Mouse (Mus musculus) thymus, adult 2 months (tissue): ENCODE measurements around the gene Vps35l. TPM values are rescaled to one million over a fixed set of nuclear protein-coding genes. Genes with fewer than 3 reads are reported as not detected.

Experiments used
- DNase-seq: peaks from one replicate; pipeline ENCODE4 v3.0.0; 2021
- H3K27ac ChIP-seq: fragments of 200-500 bp; 2 replicates; pipeline ENCODE4 v1.5.1; 2012; ENCODE audit warnings: low read length, control low read depth; ENCODE audit not compliant: control insufficient read depth, insufficient read depth
- H3K27me3 ChIP-seq: fragments of 200-500 bp; 2 replicates; pipeline ENCODE4 v1.6.1; 2012; ENCODE audit warnings: mild to moderate bottlenecking, low read length, moderate library complexity, mixed read lengths; ENCODE audit not compliant: control insufficient read depth, insufficient read depth
- H3K36me3 ChIP-seq: fragments of 200-500 bp; 2 replicates; pipeline ENCODE4 v1.6.1; 2012; ENCODE audit warnings: mild to moderate bottlenecking, low read length, moderate library complexity; ENCODE audit not compliant: control insufficient read depth, insufficient read depth
- H3K4me1 ChIP-seq: fragments of 200-500 bp; replicated peaks from 2 replicates; pipeline ENCODE4 v1.6.1; 2012; ENCODE audit warnings: low read length; ENCODE audit not compliant: control insufficient read depth, insufficient read depth
- H3K4me3 ChIP-seq: fragments of 200-500 bp; 2 replicates; pipeline ENCODE4 v1.5.1; 2012; ENCODE audit warnings: mild to moderate bottlenecking, low read length, control low read depth, moderate library complexity; ENCODE audit not compliant: control insufficient read depth, insufficient read depth
- CTCF ChIP-seq: fragments of 200-500 bp; IDR thresholded peaks from 2 replicates; pipeline ENCODE4 v1.5.1; 2012; ENCODE audit warnings: mild to moderate bottlenecking, control low read depth, low read length, moderate library complexity, borderline replicate concordance; ENCODE audit not compliant: control insufficient read depth, poor library complexity, insufficient read depth; ENCODE audit errors: extremely low read depth
- POLR2A ChIP-seq: fragments of 200-500 bp; IDR thresholded peaks from 2 replicates; pipeline ENCODE4 v1.6.1; 2012; ENCODE audit warnings: mild to moderate bottlenecking, low read length, control low read depth, moderate library complexity; ENCODE audit not compliant: control insufficient read depth, poor library complexity, insufficient read depth; ENCODE audit errors: extremely low read depth
- WGBS: fragments of 180-500 bp; shearing (Covaris S2); methylation state at CpG from one replicate; pipeline ENCODE4 v1.1.7; 2018; 5-methylcytosine and 5-hydroxymethylcytosine counted together
- polyA plus RNA-seq: library from polyadenylated mRNA; depleted of rRNA; stranded (reverse); fragments of >200 nt; gene quantifications from 2 replicates; pipeline ENCODE4 v1.2.3, GENCODE M21; 2012

The Vps35l gene
- polyA plus RNA-seq, 1 experiment: 56.2 TPM

DNA sequence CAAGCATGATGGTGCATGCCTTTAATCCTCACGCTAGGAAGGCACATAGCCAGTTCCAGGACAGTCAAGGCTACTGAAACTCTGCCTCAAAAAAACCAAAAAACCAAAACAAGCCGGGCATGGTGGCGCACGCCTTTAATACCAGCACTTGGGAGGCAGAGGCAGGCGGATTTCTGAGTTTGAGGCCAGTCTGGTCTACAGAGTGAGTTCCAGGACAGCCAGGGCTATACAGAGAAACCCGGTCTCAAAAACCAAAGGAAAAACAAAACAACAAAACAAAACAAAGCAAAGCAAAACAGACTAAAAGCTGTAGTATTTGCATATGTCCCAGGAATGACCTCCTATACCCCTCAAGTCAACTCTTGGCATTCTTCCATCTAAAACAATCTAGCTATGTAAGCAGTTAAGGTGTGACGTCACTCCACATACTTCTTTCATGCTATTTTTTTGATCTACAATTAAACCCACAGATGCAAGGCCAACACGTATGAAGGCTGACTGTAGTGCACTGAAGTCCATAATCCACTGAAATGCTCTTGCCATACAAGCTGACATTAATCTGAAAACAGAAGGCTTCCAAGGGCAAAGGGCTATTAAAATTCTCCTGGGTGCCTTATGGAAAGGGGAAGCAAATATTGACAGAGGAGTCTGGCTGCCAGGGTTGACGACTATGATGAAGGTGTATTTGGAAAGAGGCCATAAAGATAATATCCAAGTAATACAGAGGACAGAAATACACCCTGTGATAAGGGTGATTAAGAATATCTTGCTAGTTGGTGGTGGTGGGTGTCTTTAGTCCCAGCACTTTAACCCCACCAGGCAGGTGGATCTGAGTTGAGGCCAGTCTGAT, 35.8 kb upstream of the Vps35l start:
- H3K4me1 ChIP-seq: peaks cover 7% of the 10 kb centered on the region; the same call in 1 of the 2 replicates
- no peak overlapping the region for H3K27ac ChIP-seq
- WGBS: 82% methylated on average over 9 of the region's 9 CpGs
- H3K27me3 ChIP-seq: no peaks in the 10 kb centered on the region
- TF ChIP-seq CTCF (no peak), POLR2A (no peak)
- no peaks in the 10 kb centered on the region for H3K36me3 ChIP-seq
- DNase-seq: no peak
- no peak overlapping the region for H3K4me3 ChIP-seq

DNA sequence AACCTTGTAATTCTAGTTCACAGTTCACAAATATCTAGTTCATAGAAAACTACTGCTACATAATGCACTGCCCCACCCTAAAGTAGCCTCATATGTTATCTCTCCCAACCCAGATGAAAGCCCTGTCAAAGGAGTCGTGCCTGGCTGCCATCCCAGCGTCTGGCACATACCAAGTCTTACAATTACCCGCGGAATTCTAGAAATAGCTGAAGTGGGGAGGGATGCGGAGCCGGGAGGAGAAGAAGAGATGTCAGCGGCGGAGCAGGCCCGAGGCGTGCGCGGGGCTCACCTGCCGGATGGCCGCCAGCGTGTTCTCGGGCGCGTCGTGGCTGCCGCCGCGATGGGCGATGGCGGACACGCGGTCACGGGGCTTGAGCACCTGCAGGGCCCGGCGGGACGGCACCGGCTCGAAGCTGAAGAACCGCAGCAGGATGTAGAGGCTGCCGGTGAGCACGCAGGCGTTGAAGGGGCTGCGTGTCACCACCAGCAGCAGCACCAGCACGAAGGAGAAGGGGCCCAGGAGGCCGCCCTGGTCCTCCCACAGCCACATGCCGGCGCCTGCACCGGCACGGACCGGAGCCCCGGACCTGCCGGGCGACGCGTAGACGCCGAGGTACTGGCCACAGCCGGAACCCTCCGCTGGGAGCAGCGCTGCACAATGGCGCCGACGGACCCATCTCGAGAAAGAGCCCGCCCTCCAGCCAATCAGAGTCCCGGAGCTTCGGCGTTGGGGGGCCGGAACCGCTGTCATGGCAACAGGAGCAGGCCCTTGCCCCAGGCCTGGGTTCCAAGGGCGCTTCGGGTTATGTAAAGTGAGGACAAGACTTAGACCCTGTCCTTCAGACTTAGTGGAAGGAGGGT, 34.7 kb upstream of the Vps35l start, which contains the start of gene Gde1:
Gene Gde1 (minus strand): TSS at position 678 of the 861 bp plus-strand sequence.
- Histone ChIP-seq H3K27me3 (no peaks in the 10 kb centered on the region), H3K4me1 (peaks cover 7% of the 10 kb centered on the region; the same call in 1 of the 2 replicates), H3K27ac (no peak within 1 kb of the TSS), H3K4me3 (peak within 1 kb of the TSS; percentile 80), H3K36me3 (no peaks in the 10 kb centered on the region)
- DNase-seq: peak; percentile 93
- TF ChIP-seq CTCF (0 out of 2 replicates have a peak, but pooled peaks have one; percentile 36), POLR2A (0 out of 2 replicates have a peak, but pooled peaks have one; percentile 18)
- WGBS: under 1% methylated on average over 66 of the region's 66 CpGs

DNA sequence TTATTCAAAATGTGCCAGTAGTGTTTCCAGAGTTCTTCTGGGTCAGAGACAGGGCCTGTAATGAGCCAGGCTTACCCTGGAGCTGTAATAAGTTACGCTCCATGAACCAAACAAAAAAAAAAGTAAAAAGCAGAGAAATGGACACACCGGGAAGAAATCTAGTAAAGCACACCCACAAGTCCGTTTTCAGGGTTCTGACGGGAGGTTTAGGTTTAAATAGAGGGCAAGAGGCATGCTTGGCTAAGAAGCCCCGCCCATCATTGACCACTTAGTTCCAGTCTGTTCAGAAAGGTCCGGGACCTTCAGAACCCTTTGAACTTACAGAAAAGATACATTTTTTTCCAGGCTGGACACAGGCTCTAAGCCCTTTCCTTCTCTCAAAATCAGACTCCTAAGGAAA, 34.0 kb upstream of the Vps35l start:
- H3K27me3 ChIP-seq: no peaks in the 10 kb centered on the region
- WGBS: 80% methylated on average over 6 of the region's 6 CpGs
- H3K36me3 ChIP-seq: no peaks in the 10 kb centered on the region
- H3K4me3 ChIP-seq: no peak overlapping the region
- H3K4me1 ChIP-seq: peaks cover 7% of the 10 kb centered on the region; the same call in 1 of the 2 replicates
- H3K27ac ChIP-seq: no peak overlapping the region
- TF ChIP-seq CTCF (no peak), POLR2A (no peak)
- DNase-seq: no peak

DNA sequence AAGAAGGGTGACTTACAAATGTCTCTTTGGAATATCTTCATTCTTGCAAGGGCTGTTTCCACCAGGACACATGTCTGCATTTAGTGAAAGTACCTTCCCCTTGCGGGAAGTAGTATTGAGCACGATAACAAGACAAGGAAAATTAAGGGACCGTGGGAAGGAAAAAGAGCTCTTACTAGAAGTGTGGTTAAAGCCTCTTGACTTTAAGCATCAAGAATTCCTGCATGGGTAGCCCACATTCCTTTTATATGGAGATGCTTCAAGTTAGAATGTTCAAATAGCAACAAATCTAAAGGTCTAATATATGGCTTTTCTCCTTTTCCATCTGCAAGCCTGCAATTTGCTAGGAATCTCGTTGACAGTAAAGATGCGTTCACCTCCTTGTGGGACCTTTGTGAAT, 33.5 kb upstream of the Vps35l start:
- no peak for DNase-seq
- WGBS: 95% methylated on average over 5 of the region's 5 CpGs
- H3K4me1 ChIP-seq: peaks cover 7% of the 10 kb centered on the region; the same call in 1 of the 2 replicates
- no peak for TF ChIP-seq POLR2A
- no peak for TF ChIP-seq CTCF
- no peak overlapping the region for H3K27ac ChIP-seq
- no peaks in the 10 kb centered on the region for H3K36me3 ChIP-seq
- no peak overlapping the region for H3K4me3 ChIP-seq
- no peaks in the 10 kb centered on the region for H3K27me3 ChIP-seq

- Histone ChIP-seq H3K27me3 (no peaks in the 10 kb centered on the region), H3K36me3 (no peaks in the 10 kb centered on the region), H3K4me1 (peaks cover 7% of the 10 kb centered on the region; the same call in 1 of the 2 replicates), H3K4me3 (no peak overlapping the region), H3K27ac (no peak overlapping the region)
- DNase-seq: no peak
- 93% methylated on average over 2 of the region's 2 CpGs for WGBS
- TF ChIP-seq POLR2A: no peak
- TF ChIP-seq CTCF: no peak
Observed at GRCm38 (mm10) chr7:118707216-118707615, 32.8 kb upstream of the Vps35l start.

DNA sequence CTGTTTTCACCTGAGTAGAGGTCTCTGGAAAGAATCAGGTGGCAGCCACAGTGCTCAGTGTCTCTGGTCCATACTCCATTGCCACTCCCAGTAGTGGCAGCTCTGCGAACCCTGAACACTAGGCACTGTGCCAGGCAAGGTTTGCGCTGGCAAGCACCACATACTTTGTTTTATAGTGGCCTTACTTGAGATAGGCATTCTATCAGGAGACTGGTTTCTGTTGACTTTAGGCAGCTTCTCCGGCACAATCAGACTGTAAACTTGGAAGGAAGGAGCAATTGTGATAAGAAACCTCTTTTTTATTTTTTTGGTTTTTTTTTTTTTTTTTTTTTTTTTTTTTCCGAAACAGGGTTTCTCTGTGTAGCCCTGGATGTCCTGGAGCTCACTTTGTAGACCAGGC, 32.0 kb upstream of the Vps35l start:
- H3K4me3 ChIP-seq: no peak overlapping the region
- peaks cover 9% of the 10 kb centered on the region; the same call in 1 of the 2 replicates for H3K4me1 ChIP-seq
- no peaks in the 10 kb centered on the region for H3K27me3 ChIP-seq
- H3K27ac ChIP-seq: no peak overlapping the region
- WGBS: 87% methylated on average over 4 of the region's 4 CpGs
- H3K36me3 ChIP-seq: no peaks in the 10 kb centered on the region
- TF ChIP-seq CTCF: no peak
- TF ChIP-seq POLR2A: no peak
- no peak for DNase-seq
